Mouse (Mus musculus) cerebellum, adult 8-10 months (tissue): Measurements from ENCODE around the gene Cdc16.
"Not testable (repeated sequence)": the region's sequence is repeated elsewhere in the genome, so short reads cannot be mapped to it uniquely, and the experiment has no call there.

Experiments
- DNase-seq: peaks from one replicate; pipeline ENCODE4 v3.0.0; 2022

Cdc16 gene

GRCm38 (mm10) chr8:13756982-13757804, at the start of gene Cdc16:
Gene Cdc16, plus strand, starts transcription at chr8:13757676.
- DNase-seq: peak; percentile 91

DNA sequence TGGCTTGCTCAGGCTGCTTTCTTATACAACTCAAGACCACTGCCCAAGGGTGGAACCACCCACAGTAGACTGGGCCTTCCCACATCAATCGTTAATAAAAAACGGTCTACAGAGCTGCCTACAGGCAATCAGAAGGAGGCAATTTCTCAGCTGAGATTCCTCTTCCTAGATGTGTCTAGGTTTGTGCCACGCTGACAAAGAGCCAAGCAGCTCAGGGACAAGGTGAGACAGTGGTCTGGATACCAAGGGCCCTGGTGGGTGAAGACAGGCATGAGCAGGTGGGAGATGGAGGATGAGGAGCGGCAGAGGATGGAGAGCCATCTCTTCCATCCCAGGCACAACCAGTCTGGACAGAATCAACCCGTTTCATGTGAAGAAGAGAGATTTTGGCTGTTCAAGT, 49.0 kb upstream of the Cdc16 start:
- DNase-seq: no peak

DNA sequence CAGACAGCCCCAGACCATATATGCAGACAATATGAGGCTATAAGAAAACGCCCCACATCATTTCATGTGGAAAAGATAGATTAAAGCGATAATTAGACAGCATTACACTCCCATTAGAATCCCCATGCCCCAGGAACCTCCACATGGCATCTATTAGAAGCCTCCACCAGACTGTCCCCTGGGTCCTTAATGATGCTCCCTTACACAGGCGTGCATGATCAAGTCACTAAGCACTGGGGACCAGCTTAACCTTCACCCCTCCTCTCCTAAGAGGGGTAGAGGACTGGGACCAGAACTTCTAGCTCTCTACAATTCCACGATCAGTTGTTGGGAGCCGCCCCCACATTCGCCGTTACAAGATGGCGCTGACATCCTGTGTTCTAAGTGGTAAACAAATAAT, 38.5 kb upstream of the Cdc16 start:
- DNase-seq: no peak

- peak; percentile 58 for DNase-seq
Measured at GRCm38 (mm10) chr8:13725722-13726121, 31.8 kb upstream of the Cdc16 start.

GRCm38 (mm10) chr8:13727469-13728094, 29.9 kb upstream of the Cdc16 start:
- DNase-seq: no peak

GRCm38 (mm10) chr8:13740323-13740770, 17.1 kb upstream of the Cdc16 start:
- DNase-seq: no peak

DNA sequence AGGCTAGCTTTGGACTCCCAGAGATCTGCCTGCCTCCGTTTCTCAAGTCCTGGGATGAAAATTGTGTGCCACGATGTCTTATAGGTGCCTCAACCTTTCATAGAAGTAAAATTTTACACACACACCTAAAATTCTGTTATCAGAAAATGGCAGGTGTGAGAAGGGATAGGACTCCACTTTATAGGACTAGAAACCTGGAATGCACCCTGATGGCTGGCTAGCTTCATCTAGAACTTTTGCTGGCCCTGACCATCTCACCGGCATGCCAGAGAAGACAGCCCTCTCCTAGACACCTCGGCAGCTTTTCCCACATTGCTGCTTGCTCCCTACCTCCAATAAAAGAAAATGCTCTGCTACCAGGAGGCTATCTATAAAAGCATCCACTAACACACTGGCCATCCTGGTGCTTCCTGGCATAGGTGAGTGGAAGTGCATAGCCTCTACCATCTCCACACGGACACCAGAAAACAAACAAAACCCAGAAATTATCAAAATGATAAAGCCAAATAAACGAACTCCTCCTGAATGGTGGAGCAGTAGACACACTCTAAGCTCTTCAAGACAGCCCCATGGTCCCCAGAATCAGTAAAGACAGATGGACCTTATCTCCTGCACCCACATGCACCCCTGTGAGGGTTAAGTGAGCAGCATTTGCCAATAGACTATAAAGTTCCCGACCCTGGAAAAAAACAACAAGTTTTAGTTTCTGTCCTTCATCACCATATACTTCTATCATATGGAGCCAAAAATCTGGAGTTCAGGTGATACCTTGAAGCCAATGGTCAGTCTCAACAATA, 16.5 kb upstream of the Cdc16 start:
- DNase-seq: no peak

DNA sequence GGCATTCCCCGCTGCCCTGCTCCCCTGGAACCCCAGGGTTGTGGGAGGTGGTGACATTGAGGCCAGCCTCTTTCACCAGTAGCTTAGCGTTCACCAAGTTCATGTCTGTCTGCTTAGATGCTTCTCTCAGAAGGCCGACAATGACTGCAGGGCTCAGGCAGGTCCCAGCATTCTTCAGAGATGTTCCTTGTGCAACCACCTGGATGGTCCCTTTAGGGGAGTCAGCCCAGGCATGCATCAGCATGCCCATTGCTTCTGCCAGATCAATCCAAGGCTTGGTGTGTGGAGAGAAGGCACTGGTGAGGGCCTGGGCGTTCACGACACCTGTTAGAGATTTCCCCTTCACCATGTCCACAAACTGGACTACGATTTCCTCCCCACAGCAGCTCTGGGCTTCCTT, 11.3 kb upstream of the Cdc16 start:
- not testable (repeated sequence) for DNase-seq

DNA sequence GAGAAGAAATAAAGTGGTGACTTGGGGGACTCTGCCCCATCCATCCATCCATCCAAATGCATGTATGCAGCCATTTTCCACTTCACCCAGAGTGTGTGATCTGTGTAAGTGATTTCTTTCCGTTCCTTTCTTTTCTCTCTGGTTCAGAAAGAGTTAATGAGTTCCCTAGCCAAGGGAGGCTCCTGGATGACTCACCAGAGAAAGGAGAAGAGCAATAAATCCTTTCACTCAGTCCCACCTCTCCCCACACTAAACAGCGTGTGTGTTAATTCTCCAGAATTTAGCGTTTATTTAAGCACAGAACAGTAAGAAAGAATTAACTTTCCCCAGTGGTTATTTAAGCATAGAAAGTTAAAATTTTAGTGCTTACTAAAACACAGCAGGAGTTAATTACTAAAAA, 9.8 kb upstream of the Cdc16 start:
- no peak for DNase-seq

- DNase-seq: peak; percentile 64
Measured at GRCm38 (mm10) chr8:13753680-13754079, 3.8 kb upstream of the Cdc16 start.

- DNase-seq: no peak
Measured at GRCm38 (mm10) chr8:13756480-13756879, 996 bp upstream of the Cdc16 start.

GRCm38 (mm10) chr8:13757805-13758727, 590 bp downstream of the Cdc16 start:
- peak; percentile 20 for DNase-seq

DNA sequence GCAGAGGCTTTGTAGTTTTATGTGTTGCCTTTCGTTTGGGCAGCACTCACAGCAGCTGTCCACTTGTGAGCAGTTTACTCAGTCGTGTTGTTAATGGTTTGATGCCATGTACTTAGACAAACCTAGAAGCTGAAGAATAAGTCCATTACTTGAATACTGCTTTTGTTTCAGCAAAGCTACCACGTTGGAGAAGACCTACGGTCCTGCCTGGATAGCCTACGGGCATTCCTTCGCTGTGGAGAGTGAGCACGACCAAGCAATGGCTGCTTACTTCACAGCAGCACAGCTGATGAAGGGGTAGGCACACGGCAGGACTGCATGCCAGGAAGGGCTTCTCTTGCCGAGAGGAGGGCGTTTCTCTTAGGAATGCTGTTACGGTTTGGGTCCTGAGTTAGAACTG, 11.7 kb downstream of the Cdc16 start:
- DNase-seq: no peak

DNA sequence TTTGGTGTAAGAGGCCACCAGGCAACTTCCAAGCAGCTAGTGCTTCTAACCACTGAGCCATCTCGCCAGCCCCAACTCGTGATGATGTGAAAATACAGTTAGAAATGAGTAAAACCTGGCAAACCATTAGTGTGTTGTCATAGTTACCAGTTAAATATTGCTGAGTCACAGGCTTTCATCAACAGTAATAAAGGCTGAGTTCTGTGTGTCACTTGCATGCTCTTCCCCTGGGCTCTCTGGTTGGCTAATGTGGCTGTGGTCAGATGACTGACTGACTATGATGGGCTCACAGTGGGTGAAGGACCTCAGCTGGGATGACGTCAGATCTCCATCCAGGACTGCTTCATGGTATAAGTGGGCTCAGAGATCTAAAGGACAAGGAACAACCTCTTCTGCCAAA, 23.1 kb downstream of the Cdc16 start:
- DNase-seq: no peak

DNA sequence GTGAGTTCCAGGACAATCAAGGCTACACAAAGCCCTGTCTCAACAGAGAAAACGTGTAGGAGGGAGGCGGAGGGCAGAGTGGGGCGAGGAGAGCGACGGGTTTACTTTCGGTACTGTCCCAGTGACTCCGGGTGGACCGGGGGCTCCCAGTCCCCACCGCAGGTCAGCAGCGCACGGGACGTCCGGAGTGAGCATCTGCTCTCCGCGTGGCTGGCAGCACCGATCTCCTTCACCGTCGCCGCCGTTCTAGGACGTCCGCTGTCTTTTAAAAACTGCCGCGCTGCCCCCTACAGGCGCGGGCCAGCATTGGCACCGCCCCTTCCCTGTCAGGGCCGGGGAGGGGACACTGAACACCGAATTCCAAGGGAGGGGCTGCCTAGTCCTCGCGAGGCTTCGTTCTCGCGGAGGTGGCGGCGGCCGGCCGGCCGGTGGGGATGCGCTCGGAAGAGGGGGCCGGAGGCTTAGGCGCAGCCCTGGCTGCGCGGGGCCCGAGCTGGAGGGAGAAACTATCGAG, 27.8 kb downstream of the Cdc16 start, which contains the start of gene Upf3a:
Gene Upf3a (plus strand): TSS at position 366 of the 514 bp plus-strand sequence.
- peak; percentile 85 for DNase-seq

DNA sequence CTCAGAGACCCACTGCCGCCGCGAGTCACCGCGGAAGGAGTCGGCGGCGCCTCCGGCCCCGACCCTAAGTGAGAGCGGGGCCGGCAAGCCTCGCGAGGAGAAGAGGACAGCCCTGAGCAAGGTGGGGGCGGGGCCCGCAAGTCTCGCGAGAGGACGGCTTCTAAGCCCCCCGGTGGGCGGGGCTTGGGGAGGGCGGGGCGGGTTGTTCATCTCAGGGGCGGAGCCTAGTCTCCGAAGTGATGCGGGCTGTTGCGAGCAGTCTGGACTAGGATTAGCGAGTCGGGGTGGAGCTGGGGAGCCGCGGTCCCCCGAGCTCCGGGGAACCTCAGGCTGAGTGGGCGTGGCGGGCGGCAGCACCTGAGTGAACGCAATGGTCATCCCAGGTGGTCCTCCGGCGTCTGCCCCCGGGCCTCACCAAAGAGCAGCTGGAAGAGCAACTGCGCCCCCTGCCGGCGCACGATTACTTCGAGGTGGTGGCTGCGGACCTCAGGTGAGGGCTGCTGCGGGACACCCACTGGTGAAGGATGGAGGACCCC, 28.4 kb downstream of the Cdc16 start:
- peak; percentile 97 for DNase-seq

DNA sequence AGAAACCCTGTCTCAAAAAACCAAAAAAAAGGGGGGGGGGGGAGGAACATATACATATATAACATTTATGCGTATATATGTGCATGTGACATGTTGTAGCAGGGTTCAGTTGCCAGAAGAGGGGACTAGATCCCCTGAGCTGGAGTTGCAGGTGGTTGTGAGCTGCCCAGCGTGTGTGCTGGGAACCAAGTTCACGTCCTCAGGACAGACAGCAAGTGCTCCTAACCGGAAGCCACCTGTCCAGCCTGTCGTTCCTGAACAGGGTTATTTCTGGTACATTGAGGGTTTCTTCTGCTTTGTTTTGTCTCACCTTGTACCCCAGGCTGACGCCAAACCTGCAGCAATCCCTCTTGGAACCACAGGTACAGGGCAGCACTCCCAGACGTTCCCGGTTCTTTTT, 32.1 kb downstream of the Cdc16 start:
- no peak for DNase-seq

- DNase-seq: no peak
Measured at GRCm38 (mm10) chr8:13793097-13793745, 35.7 kb downstream of the Cdc16 start.

DNA sequence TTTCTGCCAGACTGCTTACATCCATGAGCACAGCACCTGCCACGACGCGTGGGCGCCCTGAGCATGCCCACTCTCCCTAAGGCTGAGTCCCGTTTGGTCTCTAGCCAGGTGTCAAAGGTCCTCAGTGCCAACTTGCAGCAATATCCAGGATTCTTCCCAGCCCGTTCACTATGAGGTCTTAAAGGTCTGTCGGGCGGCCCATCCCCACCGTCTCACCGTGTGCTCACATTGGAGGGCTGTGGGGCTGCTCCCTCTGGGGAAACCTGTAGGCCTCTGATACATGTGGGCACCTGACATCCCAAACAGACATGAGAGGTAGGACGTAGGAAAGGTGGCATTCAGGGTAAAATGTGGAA, 36.2 kb downstream of the Cdc16 start:
- no peak for DNase-seq

- DNase-seq: no peak
Measured at GRCm38 (mm10) chr8:13797676-13798075, 40.2 kb downstream of the Cdc16 start.

GRCm38 (mm10) chr8:13799566-13799965, 42.1 kb downstream of the Cdc16 start:
- no peak for DNase-seq
